Mouse (Mus musculus): ENCODE measurements around the gene Olfr448. TPM values are rescaled to one million over a fixed set of nuclear protein-coding genes. Genes with fewer than 3 reads are reported as not detected.

The Olfr448 gene
- total RNA-seq (2023) = not detected

GRCm38 (mm10) chr6:42890141-42890540 is at the start of gene Olfr448:
Gene Olfr448, plus strand, starts transcription at chr6:42890441.

GRCm38 (mm10) chr6:42908578-42908977 is 18.3 kb downstream of the Olfr448 start, which contains the start of gene Olfr447:
Gene Olfr447, plus strand, starts transcription at chr6:42908878.

GRCm38 (mm10) chr6:42921077-42921476 is 30.8 kb downstream of the Olfr448 start, which contains the start of gene Olfr446:
Gene Olfr446, plus strand, starts transcription at chr6:42921377.

Other genes with a start within 250 kb of the Olfr448 start
- not detected for gene Tcaf2, start 245.2 kb upstream of the Olfr448 start, total RNA-seq (2023)
- not detected for gene Tcaf1, start 180.4 kb upstream of the Olfr448 start, total RNA-seq (2023)
- not detected for gene Olfr453, start 151.1 kb upstream of the Olfr448 start, total RNA-seq (2023)
- gene Olfr38, start 134.0 kb upstream of the Olfr448 start, total RNA-seq (2023) = not detected
- gene Olfr452, start 105.3 kb upstream of the Olfr448 start, total RNA-seq (2023) = not detected
- not detected for gene Olfr450, start 78.5 kb upstream of the Olfr448 start, total RNA-seq (2023)
- not detected for gene Olfr449, start 56.1 kb upstream of the Olfr448 start, total RNA-seq (2023)
- not detected for gene Olfr447, start 18.4 kb downstream of the Olfr448 start, total RNA-seq (2023)
- gene Olfr446, start 30.9 kb downstream of the Olfr448 start, total RNA-seq (2023) = not detected
- not detected for gene Olfr444, start 58.6 kb downstream of the Olfr448 start, total RNA-seq (2023)
- not detected for gene Olfr441, start 215.9 kb downstream of the Olfr448 start, total RNA-seq (2023)